Mouse (Mus musculus) frontal cortex, adult 2 months (tissue): Measurements from ENCODE around the gene Aamp. TPM values are rescaled to one million over a fixed set of nuclear protein-coding genes. Genes with fewer than 3 reads are reported as not detected.
"Not testable (repeated sequence)": the region's sequence is repeated elsewhere in the genome, so short reads cannot be mapped to it uniquely, and the experiment has no call there.

Experiments
- DNase-seq, 2 experiments: peaks; one replicate each; pipeline ENCODE4 v3.0.0; 2022; ENCODE audit warnings: low spot score in 1 of 2; ENCODE audit errors: extremely low spot score in 1 of 2
- polyA plus RNA-seq: library from polyadenylated mRNA; depleted of rRNA; stranded (reverse); fragments of >200 nt; gene quantifications from 2 replicates; pipeline ENCODE4 v1.2.3, GENCODE M21; 2012; rRNA removed

Aamp gene
- polyA plus RNA-seq = 182 and 184 TPM in 2 replicates

GRCm38 (mm10) chr1:74284543-74285160, at the start of gene Aamp, which contains the start of gene Pnkd:
Aamp (minus strand) TSS chr1:74284738.
Pnkd (plus strand) TSS chr1:74284930.
- peak; percentile 100 for DNase-seq

- peak in 1 of 2 experiments; percentile 22 for DNase-seq
Measured at GRCm38 (mm10) chr1:74332930-74333329, 48.4 kb upstream of the Aamp start.

- peak; percentile 90 to 98 for DNase-seq
Measured at GRCm38 (mm10) chr1:74332241-74332763, 47.8 kb upstream of the Aamp start.

DNA sequence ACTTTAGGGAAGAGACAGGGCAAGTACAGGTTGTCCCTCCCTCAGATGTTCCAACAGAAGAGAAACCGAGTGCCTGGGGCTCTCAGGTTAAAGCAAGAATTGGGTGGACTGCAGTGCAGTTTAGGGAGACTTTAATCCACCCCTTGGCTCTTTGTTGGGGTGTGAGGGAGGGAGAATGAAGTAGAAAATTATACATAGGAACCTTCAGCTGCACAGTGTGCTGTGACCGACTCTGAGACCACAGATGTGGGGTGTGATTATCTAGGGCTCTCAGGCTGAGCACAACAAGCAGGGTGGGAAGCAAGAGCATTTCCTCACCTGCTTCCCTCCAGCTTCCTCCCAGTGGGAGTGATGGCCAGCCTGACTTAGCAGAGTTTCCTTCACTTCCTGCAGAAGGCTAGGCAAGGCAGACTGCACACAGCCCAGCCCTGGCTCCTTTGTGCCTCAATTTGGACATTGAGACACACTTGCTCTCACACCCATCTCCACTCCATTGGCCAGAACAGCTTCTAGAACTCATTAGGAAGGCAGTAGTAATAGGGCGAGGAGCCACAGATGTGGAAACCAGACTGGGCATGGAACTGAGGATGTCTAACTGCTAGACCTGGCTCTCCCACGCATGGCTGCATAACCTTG, 46.6 kb upstream of the Aamp start:
- DNase-seq = no peak

DNA sequence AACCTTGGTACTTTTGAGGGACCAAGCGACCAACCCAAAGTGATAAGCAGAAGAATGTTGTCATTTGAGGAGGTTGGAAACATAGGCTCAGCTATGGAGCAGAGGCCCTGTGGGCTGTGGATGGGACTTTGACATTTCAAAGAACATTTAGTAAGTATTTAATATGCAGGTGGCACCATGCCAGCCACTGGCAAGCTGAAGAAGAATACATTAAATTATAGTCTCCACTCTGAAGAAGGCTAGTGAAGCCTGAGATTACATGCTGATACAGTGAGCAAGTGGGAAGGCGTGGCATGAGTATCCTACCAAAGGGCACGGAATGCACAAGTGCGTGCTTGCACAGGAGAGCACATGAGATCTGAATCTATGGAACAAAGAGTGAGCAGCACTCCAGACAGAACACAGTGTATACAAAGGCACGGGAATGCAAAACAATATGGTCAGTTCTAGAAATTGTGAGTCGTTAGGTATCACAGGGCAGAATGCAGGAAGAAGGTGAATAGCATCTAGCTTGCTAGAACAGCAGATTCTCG, 45.4 kb upstream of the Aamp start:
- DNase-seq = no peak

GRCm38 (mm10) chr1:74326916-74327315, 42.4 kb upstream of the Aamp start:
- not testable (repeated sequence) for DNase-seq

DNA sequence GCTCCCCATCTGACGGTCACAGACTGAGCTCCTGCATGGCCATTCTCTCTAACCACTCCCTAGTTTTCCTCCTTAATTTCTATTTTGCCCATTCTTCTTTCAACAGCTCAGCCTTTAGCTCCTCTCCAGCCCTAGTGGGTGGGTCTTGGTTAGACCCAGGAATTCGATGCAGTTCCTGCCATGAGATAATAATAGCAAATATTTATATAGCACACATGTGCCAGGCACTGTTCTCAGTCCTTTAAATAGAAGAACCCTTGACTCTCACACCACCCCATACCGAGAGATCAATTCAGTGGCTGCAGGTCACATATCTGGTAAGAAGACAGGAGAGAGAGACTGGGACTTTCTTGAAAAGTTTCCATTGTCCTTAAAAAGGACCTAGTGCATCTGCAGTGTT, 36.9 kb upstream of the Aamp start:
- no peak for DNase-seq

DNA sequence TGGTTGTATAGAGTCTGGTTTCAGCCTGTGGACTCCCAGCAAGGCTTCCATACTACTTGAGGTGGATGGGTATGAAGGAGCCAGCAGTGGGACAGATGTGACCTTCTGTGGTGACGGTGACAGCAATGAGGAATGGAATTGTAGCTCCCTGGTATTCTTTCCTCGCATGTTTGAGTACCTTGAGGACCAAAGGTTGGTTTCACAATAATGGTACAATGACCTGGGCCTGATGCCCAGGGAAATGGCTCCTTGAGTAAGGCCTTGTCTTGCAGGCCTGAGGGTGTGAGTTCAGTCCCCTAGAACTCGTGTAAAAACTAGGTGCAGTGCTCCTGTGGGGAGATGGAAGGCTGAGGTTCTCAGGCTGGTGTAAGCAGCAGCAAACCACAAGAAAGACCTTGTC, 34.2 kb upstream of the Aamp start:
- DNase-seq = no peak

DNA sequence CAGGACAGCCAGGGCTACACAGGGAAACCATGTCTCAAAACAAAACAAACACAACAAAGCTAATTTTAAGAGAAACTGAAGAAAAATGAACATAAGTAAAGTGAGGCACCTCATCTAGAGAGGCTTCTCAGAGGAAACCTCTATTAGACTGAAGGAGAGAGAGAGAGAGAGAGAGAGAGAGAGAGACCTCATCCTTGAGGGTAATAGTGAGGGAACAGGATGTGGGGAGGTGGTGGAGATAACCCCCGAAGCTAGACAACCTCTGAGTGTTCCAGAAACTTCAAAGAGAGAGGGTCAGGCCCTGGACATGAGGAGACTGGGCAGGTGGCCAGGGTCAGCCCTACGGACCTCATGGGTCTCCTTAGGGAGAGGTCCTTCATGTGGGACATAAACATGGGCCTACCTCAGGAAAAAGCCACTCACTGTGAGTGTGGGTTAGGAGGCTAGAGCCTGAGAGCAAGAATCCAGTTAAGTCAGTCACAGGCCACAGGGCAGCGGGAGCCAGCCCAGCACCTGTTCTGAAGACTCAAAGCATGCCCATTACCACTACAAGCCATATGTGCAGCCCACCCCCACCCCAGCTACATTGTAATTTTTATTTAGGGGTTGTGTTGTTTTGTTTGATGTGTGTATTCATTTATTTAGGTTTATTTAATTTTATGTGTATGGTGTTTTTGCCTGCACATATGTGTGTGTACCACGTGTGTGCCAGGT, 31.7 kb upstream of the Aamp start:
- DNase-seq = no peak

GRCm38 (mm10) chr1:74314796-74315195, 30.3 kb upstream of the Aamp start:
- no peak for DNase-seq

GRCm38 (mm10) chr1:74313049-74313692, 28.6 kb upstream of the Aamp start:
- DNase-seq = peak; percentile 61 to 92

GRCm38 (mm10) chr1:74309767-74310166, 25.2 kb upstream of the Aamp start:
- DNase-seq = no peak

- DNase-seq = no peak
Measured at GRCm38 (mm10) chr1:74308001-74308964, 23.7 kb upstream of the Aamp start.

DNA sequence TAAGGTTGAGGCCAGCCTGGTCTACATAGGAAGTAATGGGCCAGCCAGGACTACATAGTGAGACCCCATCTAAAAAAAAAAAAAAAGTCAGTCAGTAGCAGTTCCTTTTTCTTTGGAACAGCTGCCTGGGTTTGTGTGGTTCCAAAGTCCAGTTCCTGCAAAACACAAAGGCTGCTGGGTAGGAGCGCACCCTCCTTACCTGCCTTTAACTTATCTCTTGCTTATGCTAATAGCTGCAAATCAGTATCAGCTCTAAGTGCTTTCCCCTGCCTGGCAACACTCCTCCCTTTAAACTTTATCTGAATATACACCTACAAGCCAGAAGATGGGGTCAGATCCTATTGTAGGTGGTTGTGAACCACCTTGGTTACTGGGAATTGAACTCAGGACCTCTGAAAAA, 22.6 kb upstream of the Aamp start:
- no peak for DNase-seq

DNA sequence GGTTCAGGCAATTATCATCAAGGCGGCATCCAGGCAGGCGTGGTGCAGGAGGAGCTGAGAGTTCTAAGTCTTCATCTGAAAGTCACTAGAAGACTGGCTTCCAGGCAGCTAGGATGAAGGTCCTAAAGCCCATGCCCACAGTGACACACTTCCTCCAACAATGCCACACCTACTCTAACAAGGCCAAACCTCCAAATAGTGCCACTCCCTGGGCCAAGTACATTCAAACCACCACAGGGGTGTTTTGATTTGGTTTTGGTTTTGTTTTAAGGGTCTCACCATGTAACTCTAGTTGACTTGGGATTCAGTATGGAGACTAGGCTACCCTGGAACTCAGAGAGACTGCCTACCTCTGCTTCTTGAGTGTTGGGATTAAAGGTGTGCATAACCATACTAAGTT, 21.0 kb upstream of the Aamp start, which contains the start of gene Tmbim1:
TSS of gene Tmbim1 (minus strand) at position 101 of the 400 bp plus-strand sequence.
- no peak for DNase-seq

DNA sequence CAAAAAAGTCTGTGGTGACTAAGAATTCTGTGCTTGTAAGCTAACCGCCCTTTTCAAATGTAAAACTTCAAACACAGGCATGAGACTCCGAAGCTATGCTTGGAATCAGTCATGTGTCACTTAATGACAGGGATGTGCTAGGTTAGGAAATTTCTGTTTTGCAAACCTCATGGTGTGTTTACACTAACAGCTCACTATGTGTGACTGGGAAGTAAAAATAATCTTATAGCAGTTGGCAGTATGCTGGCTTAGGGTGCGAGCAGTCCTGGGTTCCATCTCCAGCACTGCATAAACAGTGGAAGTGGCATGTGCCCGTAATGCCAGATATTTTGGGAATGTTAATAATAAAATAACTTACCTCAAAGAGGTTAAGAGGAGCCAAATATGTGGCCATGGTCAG, 20.4 kb upstream of the Aamp start:
- DNase-seq = no peak

DNA sequence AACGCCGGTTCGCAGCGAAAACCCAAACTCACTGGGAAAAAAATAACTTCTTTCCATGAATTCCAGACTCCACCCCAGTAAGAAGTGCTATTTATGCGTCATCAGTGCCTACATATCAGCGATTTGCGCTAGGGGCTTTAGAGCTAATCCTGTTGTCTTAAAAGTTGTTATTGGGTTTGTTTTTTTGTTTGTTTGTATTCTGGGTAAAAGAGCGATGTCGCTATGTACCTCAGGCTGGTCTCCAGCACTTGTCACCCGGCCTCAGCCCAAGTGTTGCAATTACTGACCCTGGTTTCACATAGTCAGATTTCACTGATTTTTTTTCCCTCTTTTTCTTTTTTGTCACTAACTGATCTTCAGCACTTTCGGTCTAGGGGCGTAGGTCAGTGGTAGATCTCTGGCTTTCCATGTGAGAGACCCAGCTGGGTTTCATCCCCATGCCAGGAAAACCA, 19.8 kb upstream of the Aamp start:
- DNase-seq = no peak

DNA sequence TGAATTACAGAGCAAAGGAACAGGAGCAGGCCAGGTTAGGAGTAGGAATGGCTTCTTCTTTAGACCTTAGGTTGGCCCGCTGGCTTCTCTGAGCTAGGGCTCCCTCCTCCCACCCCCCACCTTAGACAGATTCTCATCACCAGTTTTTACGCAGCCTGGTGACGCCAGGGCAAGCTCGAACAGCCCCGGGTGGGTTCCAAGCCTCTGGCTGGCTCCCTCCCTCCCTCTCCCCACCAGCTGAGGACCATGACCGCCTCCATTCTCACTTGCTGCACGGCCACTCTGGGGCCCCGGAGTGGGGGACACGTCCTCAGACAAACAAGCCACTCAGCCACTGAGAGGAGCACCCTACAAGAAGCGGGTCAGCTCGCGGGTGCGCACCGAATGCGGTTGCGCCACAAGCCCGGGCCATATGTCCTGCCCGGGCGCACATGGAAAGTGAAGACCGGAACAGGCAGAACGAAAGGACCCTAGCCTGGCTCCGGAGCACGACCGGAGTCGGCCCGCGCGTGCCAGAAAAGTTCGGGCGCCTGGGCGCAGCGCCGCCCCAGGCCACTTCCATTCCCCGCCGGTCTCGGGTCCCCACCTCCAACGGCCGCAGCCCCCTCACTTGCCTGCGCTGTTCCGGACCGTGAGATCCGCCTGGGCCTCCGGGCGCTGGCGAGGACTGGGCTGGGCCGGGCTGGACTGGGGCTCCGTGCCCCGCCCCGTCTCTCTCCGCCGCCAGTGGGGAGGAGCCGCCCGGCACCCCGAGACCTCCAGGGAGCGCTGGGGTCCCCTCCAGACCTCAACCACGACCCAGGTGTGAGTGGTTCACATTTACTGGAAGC, 19.2 kb upstream of the Aamp start:
- DNase-seq = peak in 1 of 2 experiments; percentile 40

DNA sequence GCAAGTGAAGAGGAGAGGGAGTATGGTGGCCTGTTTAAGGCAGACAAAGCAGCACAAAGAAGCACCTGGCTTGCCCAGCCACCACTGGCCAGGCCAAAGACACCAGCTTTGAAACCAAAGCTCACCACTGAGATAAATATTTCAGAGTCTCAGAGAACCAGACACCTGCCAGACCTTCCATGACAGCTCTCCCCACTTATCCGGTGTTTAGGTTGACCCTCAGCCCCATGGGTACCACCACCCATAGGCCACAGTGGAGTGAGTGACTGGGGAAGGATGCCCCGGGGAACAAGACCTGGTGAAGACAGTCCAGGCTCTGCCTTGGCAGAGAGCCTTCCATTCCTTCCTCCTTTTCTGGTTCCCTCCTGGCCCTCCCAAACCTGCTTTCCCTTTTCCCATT, 18.3 kb upstream of the Aamp start:
- DNase-seq = no peak
